Mouse (Mus musculus): ENCODE data around the gene Sult1a1. TPM values are rescaled to one million over a fixed set of nuclear protein-coding genes. Genes with fewer than 3 reads are reported as not detected.
"Not testable (repeated sequence)": the region's sequence is repeated elsewhere in the genome, so short reads cannot be mapped to it uniquely, and the experiment has no call there.

The Sult1a1 gene
- polyA plus RNA-seq, 1 experiment, result 7.1 TPM

DNA sequence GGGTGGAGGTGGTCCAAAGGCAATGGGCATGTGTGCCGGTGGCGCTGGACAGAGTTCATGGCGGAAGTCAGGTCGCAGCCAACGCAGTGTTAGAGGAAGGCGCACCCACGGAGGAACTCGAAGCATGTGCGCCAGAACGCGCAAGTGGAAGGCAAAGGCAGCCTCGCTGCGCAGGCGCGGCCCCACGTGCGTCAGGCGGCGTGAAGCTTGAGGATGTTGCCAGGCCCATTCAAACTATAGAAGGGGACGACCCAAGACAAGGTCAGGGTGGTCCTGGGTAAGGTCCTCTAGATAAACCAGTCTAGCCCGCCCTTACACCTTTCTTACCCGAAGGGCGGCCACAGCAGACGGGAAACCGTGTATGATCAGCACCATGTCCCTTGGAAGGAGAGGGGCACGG lies 16.2 kb upstream of the Sult1a1 start:
- Histone ChIP-seq H3K36me3 (ENCODE audit: control insufficient read depth, insufficient read depth, low read length) (no peaks in the 10 kb centered on the region), H3K27ac (ENCODE audit: control insufficient read depth, insufficient read depth, low read depth, low read length) (no peak overlapping the region), H3K27me3 (ENCODE audit: control insufficient read depth, insufficient read depth, low read length) (no peaks in the 10 kb centered on the region), H3K4me3 (ENCODE audit: control insufficient read depth, low read depth, low read length) (no peak overlapping the region; the same call in 1 of the 2 replicates), H3K4me1 (ENCODE audit: control insufficient read depth, insufficient read depth, low read length) (peaks cover 17% of the 10 kb centered on the region)
- no peak for TF ChIP-seq CTCF (IDR thresholded peaks at IDR 0.05; ENCODE audit: control insufficient read depth, insufficient read depth, insufficient replicate concordance, low read depth, low read length)
- no peak; the same call in 1 of the 2 replicates for TF ChIP-seq POLR2A (IDR thresholded peaks at IDR 0.05; ENCODE audit: control insufficient read depth, low read depth, low read length)

DNA sequence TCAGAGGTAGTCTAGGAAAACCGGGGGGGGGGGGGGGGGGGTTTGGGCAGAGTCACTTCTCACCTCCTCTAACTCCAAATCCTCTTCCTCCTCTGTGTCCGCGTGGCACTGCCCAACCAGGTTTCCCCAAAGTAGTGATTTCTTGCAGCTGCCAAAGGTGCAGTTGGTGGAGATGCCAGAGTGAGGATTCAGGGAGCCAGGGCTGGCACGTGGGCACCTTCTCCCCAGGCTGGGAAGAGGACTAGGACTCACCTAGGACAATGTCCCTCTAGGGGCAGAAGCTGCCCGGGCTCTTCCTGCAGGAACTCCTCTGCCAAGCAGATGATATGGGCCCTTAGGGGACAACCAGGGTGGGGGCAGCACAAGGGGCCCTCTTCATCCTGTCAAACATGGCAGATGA lies 15.4 kb upstream of the Sult1a1 start:
- no peaks in the 10 kb centered on the region for H3K36me3 ChIP-seq (ENCODE audit: control insufficient read depth, insufficient read depth, low read length)
- peaks cover 17% of the 10 kb centered on the region for H3K4me1 ChIP-seq (ENCODE audit: control insufficient read depth, insufficient read depth, low read length)
- TF ChIP-seq CTCF (IDR thresholded peaks at IDR 0.05; ENCODE audit: control insufficient read depth, insufficient read depth, insufficient replicate concordance, low read depth, low read length) (no peak), POLR2A (IDR thresholded peaks at IDR 0.05; ENCODE audit: control insufficient read depth, low read depth, low read length) (no peak)
- H3K27ac ChIP-seq (ENCODE audit: control insufficient read depth, insufficient read depth, low read depth, low read length), result no peak overlapping the region
- H3K4me3 ChIP-seq (ENCODE audit: control insufficient read depth, low read depth, low read length), result no peak overlapping the region
- H3K27me3 ChIP-seq (ENCODE audit: control insufficient read depth, insufficient read depth, low read length), result no peaks in the 10 kb centered on the region

DNA sequence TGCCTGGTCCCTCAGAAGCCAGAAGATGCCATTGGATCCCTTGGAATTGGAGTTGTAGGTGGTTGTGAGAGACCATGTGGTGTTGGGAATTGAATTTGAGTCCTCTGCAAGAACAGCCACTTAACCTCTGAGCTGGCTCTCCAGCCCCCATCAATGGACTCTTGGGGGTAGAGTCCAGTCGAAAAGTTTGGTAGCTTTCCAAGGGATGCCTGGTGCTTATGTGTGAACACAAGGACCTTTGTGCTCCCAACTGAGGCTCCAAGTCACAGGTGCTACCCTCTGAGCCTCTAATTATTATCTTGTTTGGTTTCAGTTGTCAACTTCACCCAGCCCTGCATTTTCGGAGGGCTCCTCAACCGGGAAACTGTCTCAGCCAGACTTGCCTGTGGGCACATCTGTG lies 14.5 kb upstream of the Sult1a1 start:
- Histone ChIP-seq H3K4me1 (ENCODE audit: control insufficient read depth, insufficient read depth, low read length) (peaks cover 10% of the 10 kb centered on the region), H3K4me3 (ENCODE audit: control insufficient read depth, low read depth, low read length) (no peak overlapping the region), H3K27me3 (ENCODE audit: control insufficient read depth, insufficient read depth, low read length) (no peaks in the 10 kb centered on the region), H3K27ac (ENCODE audit: control insufficient read depth, insufficient read depth, low read depth, low read length) (no peak overlapping the region), H3K36me3 (ENCODE audit: control insufficient read depth, insufficient read depth, low read length) (no peaks in the 10 kb centered on the region)
- TF ChIP-seq CTCF (IDR thresholded peaks at IDR 0.05; ENCODE audit: control insufficient read depth, insufficient read depth, insufficient replicate concordance, low read depth, low read length), result no peak

DNA sequence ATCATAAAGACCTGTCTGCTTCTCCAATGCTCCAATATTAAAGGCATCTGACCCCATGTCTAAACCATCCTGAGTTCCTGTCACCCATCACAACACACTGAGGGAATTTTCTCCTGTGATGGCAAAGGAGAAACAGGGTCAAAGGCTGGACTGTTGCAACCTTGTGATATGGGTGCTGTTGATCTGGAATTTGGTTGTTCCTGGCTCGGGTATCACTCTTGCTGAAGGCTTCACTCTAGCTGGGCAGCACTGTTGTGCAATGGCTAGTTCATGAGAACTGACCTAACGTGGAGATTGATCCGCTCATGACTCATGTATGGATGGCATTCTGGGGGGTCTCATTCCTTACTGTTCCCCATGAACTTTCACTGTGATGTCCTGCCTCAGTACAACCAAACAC lies 12.8 kb upstream of the Sult1a1 start:
- no peaks in the 10 kb centered on the region for H3K36me3 ChIP-seq (ENCODE audit: control insufficient read depth, insufficient read depth, low read length)
- H3K27ac ChIP-seq (ENCODE audit: control insufficient read depth, insufficient read depth, low read depth, low read length), result no peak overlapping the region
- H3K4me1 ChIP-seq (ENCODE audit: control insufficient read depth, insufficient read depth, low read length), result peaks cover 7% of the 10 kb centered on the region
- H3K27me3 ChIP-seq (ENCODE audit: control insufficient read depth, insufficient read depth, low read length), result no peaks in the 10 kb centered on the region
- H3K4me3 ChIP-seq (ENCODE audit: control insufficient read depth, low read depth, low read length), result no peak overlapping the region
- TF ChIP-seq CTCF (IDR thresholded peaks at IDR 0.05; ENCODE audit: control insufficient read depth, insufficient read depth, insufficient replicate concordance, low read depth, low read length) (no peak), POLR2A (IDR thresholded peaks at IDR 0.05; ENCODE audit: control insufficient read depth, low read depth, low read length) (no peak)

DNA sequence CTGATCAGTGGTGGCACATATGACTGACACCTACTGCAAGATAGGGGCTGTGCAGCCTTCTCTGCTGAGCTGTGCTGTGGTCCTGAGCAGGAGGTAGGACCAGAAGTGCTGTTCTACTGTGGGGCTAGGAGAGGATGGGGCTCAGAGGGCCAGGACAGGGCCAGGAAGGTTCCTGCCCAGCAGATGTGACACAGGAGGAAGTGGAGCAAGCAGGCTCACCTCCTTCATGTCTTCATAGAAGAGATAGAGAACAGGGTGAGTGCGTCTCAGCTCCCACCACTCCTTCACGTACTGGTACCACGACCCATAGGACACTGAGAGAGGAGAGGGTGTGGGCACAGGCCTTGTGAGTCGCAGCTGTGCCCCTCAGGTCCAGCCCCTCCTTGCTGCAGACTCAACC lies 11.9 kb upstream of the Sult1a1 start:
- not testable (repeated sequence) for H3K27me3 ChIP-seq (ENCODE audit: control insufficient read depth, insufficient read depth, low read length); H3K4me1 ChIP-seq (ENCODE audit: control insufficient read depth, insufficient read depth, low read length); H3K27ac ChIP-seq (ENCODE audit: control insufficient read depth, insufficient read depth, low read depth, low read length); H3K4me3 ChIP-seq (ENCODE audit: control insufficient read depth, low read depth, low read length); H3K36me3 ChIP-seq (ENCODE audit: control insufficient read depth, insufficient read depth, low read length)

DNA sequence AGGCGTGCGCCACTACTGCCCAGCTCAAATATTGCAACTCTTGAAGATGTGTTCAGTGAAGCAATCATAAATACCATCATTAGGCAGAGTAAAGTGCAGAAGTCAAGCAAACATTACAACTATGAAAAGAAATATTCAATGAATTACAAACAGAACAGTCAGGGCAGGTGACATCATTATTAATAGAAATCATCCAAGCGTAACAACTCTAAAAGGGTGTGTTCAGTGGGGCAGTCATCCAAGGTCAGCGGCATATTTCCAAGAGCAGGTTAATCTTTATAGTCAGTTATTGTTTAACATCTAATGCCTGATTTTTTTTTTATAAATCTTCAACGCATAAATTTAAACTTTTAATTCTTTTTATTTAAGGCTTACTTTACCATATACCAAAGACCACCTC lies 5.0 kb upstream of the Sult1a1 start:
- H3K4me3 ChIP-seq (ENCODE audit: control insufficient read depth, low read depth, low read length), result no peak overlapping the region
- H3K36me3 ChIP-seq (ENCODE audit: control insufficient read depth, insufficient read depth, low read length), result no peaks in the 10 kb centered on the region
- TF ChIP-seq CTCF (IDR thresholded peaks at IDR 0.05; ENCODE audit: control insufficient read depth, insufficient read depth, insufficient replicate concordance, low read depth, low read length) (no peak), POLR2A (IDR thresholded peaks at IDR 0.05; ENCODE audit: control insufficient read depth, low read depth, low read length) (no peak)
- no peaks in the 10 kb centered on the region for H3K27me3 ChIP-seq (ENCODE audit: control insufficient read depth, insufficient read depth, low read length)
- H3K27ac ChIP-seq (ENCODE audit: control insufficient read depth, insufficient read depth, low read depth, low read length), result no peak overlapping the region
- H3K4me1 ChIP-seq (ENCODE audit: control insufficient read depth, insufficient read depth, low read length), result peaks cover 4% of the 10 kb centered on the region

DNA sequence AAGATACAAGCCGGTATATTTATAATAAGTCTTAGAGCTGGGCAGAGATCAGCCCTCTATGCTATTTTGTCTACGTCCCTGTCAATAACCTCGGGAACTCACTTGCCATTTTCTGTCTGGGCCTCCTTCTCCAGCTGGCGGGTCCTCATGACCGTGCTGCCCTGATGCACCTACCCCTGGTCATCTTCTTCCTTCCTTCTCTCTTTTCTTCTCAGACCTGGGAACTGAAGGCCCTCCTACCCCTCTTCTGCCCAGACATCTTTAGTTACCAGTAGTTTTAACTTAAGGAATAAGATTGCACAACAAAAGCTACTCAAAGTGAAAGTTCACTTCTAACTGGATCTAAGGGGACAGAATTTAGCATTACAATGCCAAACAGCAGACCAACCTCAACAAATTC lies 3.5 kb upstream of the Sult1a1 start:
- no peak overlapping the region for H3K27ac ChIP-seq (ENCODE audit: control insufficient read depth, insufficient read depth, low read depth, low read length)
- no peak for TF ChIP-seq POLR2A (IDR thresholded peaks at IDR 0.05; ENCODE audit: control insufficient read depth, low read depth, low read length)
- no peak for TF ChIP-seq CTCF (IDR thresholded peaks at IDR 0.05; ENCODE audit: control insufficient read depth, insufficient read depth, insufficient replicate concordance, low read depth, low read length)
- no peaks in the 10 kb centered on the region for H3K36me3 ChIP-seq (ENCODE audit: control insufficient read depth, insufficient read depth, low read length)
- no peaks in the 10 kb centered on the region for H3K27me3 ChIP-seq (ENCODE audit: control insufficient read depth, insufficient read depth, low read length)
- peaks cover 4% of the 10 kb centered on the region for H3K4me1 ChIP-seq (ENCODE audit: control insufficient read depth, insufficient read depth, low read length)
- no peak overlapping the region for H3K4me3 ChIP-seq (ENCODE audit: control insufficient read depth, low read depth, low read length)

DNA sequence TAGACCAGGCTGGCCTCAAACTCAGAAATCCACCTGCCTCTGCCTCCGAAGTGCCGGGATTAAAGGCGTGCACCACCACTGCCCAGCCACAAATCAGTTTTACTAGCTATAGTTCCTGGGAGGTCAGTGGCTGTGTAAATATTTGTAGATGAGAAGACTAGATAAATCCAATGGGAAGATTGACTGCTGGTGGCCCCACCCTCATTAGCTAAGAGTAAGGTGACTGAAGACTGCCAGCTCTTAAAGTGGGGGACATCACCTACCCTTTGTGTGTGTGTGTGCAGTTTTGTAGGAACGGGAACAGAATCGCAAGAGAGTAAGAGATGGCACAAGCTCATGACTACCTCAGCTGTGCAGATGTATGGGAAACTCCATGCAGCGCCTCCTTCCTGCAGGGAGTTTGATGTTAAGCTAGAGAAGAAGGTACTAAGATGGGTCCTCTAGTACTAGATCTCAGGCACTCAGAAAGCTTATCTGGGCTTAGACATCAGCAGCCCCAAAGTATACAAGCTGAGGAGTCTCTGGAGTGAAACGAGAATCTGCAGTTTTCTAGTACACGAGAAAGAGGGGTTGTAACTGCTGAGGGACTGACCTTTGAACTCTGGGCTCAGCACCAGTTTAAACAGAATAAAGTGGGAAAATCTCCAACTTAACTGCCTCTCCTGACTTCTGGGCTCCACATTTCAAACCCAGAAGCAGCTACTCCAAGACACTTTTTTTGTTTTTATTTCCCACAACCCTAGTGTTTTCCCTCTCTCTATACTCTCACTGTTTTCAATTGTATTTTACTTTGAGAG lies 2.5 kb upstream of the Sult1a1 start:
- no peaks in the 10 kb centered on the region for H3K36me3 ChIP-seq (ENCODE audit: control insufficient read depth, insufficient read depth, low read length)
- no peaks in the 10 kb centered on the region for H3K27me3 ChIP-seq (ENCODE audit: control insufficient read depth, insufficient read depth, low read length)
- H3K4me3 ChIP-seq (ENCODE audit: control insufficient read depth, low read depth, low read length), result no peak overlapping the region
- no peak for TF ChIP-seq POLR2A (IDR thresholded peaks at IDR 0.05; ENCODE audit: control insufficient read depth, low read depth, low read length)
- TF ChIP-seq CTCF (IDR thresholded peaks at IDR 0.05; ENCODE audit: control insufficient read depth, insufficient read depth, insufficient replicate concordance, low read depth, low read length), result no peak
- H3K4me1 ChIP-seq (ENCODE audit: control insufficient read depth, insufficient read depth, low read length), result peaks cover 4% of the 10 kb centered on the region
- no peak overlapping the region for H3K27ac ChIP-seq (ENCODE audit: control insufficient read depth, insufficient read depth, low read depth, low read length)

All from testis, adult 2 months (tissue).